Mouse (Mus musculus) ES-Bruce4 (cell line): Measurements from ENCODE around the gene Dlg3. TPM values are rescaled to one million over a fixed set of nuclear protein-coding genes. Genes with fewer than 3 reads are reported as not detected.

Source experiments
- H3K27ac ChIP-seq: 2 replicates; pipeline ENCODE4 v1.5.1; 2012; ENCODE audit warnings: low read length, inconsistent platforms; ENCODE audit not compliant: insufficient read depth
- H3K27me3 ChIP-seq: 2 replicates; pipeline ENCODE4 v1.6.1; 2012; ENCODE audit warnings: mild to moderate bottlenecking, low read length, inconsistent platforms; ENCODE audit not compliant: control insufficient read depth, poor library complexity, insufficient read depth, severe bottlenecking
- H3K36me3 ChIP-seq: 2 replicates; pipeline ENCODE4 v1.6.1; 2012; ENCODE audit warnings: inconsistent platforms, mild to moderate bottlenecking, low read length, moderate library complexity; ENCODE audit not compliant: control insufficient read depth, poor library complexity, insufficient read depth, severe bottlenecking
- H3K4me1 ChIP-seq: one replicate; pipeline ENCODE4 v1.8.1; 2011; ENCODE audit warnings: low read length; ENCODE audit not compliant: control insufficient read depth, insufficient read depth
- H3K4me3 ChIP-seq: 2 replicates; pipeline ENCODE4 v1.5.1; 2011; ENCODE audit warnings: low read depth, mild to moderate bottlenecking, low read length
- H3K9ac ChIP-seq: 2 replicates; pipeline ENCODE4 v1.6.1; 2012; ENCODE audit warnings: low read depth, mild to moderate bottlenecking, inconsistent platforms; ENCODE audit not compliant: poor library complexity, severe bottlenecking
- H3K9me3 ChIP-seq: replicated peaks from 2 replicates; pipeline ENCODE4 v1.6.1; 2012; ENCODE audit warnings: mild to moderate bottlenecking, low read length, inconsistent platforms; ENCODE audit not compliant: control insufficient read depth, poor library complexity, insufficient read depth, severe bottlenecking
- CTCF ChIP-seq: IDR thresholded peaks from one replicate; pipeline ENCODE4 v1.8.1; 2011; ENCODE audit warnings: low read depth, low read length
- EP300 ChIP-seq: IDR thresholded peaks from 2 replicates; pipeline ENCODE4 v1.6.1; 2011; ENCODE audit warnings: low read depth, low read length; ENCODE audit not compliant: insufficient read depth
- POLR2A ChIP-seq: IDR thresholded peaks from one replicate; pipeline ENCODE4 v1.8.1; 2011; ENCODE audit warnings: low read length; ENCODE audit not compliant: insufficient read depth
- polyA plus RNA-seq: library from polyadenylated mRNA; stranded (reverse); fragments of >200 nt; gene quantifications from 2 replicates; pipeline ENCODE4 v1.2.4, GENCODE M21; 2011; ENCODE audit warnings: low read depth; ENCODE audit not compliant: missing spikeins, insufficient read depth, insufficient read length

The Dlg3 gene
- polyA plus RNA-seq, 1 experiment = 40.3 TPM

- Histone ChIP-seq H3K27ac (no peak overlapping the region), H3K4me3 (no peak overlapping the region), H3K9me3 (no peaks in the 10 kb centered on the region), H3K36me3 (no peaks in the 10 kb centered on the region), H3K4me1 (no peaks in the 10 kb centered on the region), H3K9ac (no peak overlapping the region), H3K27me3 (no peaks in the 10 kb centered on the region)
- TF ChIP-seq POLR2A = no peak
- no peak for TF ChIP-seq CTCF
- TF ChIP-seq EP300 = no peak
These were observed 21.8 kb downstream of the Dlg3 start for GRCm38 (mm10) chrX:100789322-100789721.

GRCm38 (mm10) chrX:100796041-100796740 is 28.7 kb downstream of the Dlg3 start:
- Histone ChIP-seq H3K36me3 (no peaks in the 10 kb centered on the region; the same call in 1 of the 2 replicates), H3K27me3 (no peaks in the 10 kb centered on the region), H3K9ac (no peak overlapping the region), H3K9me3 (no peaks in the 10 kb centered on the region), H3K4me1 (peaks cover 10% of the 10 kb centered on the region), H3K4me3 (no peak overlapping the region), H3K27ac (no peak overlapping the region)
- no peak for TF ChIP-seq POLR2A
- TF ChIP-seq EP300 = no peak
- no peak for TF ChIP-seq CTCF

GRCm38 (mm10) chrX:100796741-100797090 is 29.2 kb downstream of the Dlg3 start:
- no peak overlapping the region for H3K9ac ChIP-seq
- H3K4me3 ChIP-seq = no peak overlapping the region
- no peaks in the 10 kb centered on the region; the same call in 1 of the 2 replicates for H3K36me3 ChIP-seq
- H3K27me3 ChIP-seq = no peaks in the 10 kb centered on the region
- no peak for TF ChIP-seq EP300
- no peak for TF ChIP-seq POLR2A
- no peak for TF ChIP-seq CTCF
- H3K4me1 ChIP-seq = peaks cover 11% of the 10 kb centered on the region
- no peaks in the 10 kb centered on the region for H3K9me3 ChIP-seq
- H3K27ac ChIP-seq = no peak overlapping the region

- no peaks in the 10 kb centered on the region for H3K9me3 ChIP-seq
- H3K36me3 ChIP-seq = no peaks in the 10 kb centered on the region; the same call in 1 of the 2 replicates
- H3K4me3 ChIP-seq = no peak overlapping the region
- no peak overlapping the region for H3K9ac ChIP-seq
- H3K27ac ChIP-seq = no peak overlapping the region
- peaks cover 11% of the 10 kb centered on the region for H3K4me1 ChIP-seq
- TF ChIP-seq EP300 (no peak), CTCF (no peak), POLR2A (no peak)
- no peaks in the 10 kb centered on the region for H3K27me3 ChIP-seq
These were observed 29.8 kb downstream of the Dlg3 start for GRCm38 (mm10) chrX:100797370-100797769.

GRCm38 (mm10) chrX:100797851-100798527 is 30.5 kb downstream of the Dlg3 start:
- Histone ChIP-seq H3K4me1 (peaks cover 11% of the 10 kb centered on the region), H3K9me3 (no peaks in the 10 kb centered on the region), H3K4me3 (no peak overlapping the region), H3K27me3 (no peaks in the 10 kb centered on the region), H3K36me3 (no peaks in the 10 kb centered on the region; the same call in 1 of the 2 replicates), H3K27ac (no peak overlapping the region), H3K9ac (no peak overlapping the region)
- TF ChIP-seq EP300 = no peak
- no peak for TF ChIP-seq CTCF
- no peak for TF ChIP-seq POLR2A

- no peak for TF ChIP-seq CTCF
- no peak for TF ChIP-seq POLR2A
- Histone ChIP-seq H3K4me1 (peaks cover 5% of the 10 kb centered on the region), H3K27me3 (no peaks in the 10 kb centered on the region), H3K36me3 (no peaks in the 10 kb centered on the region; the same call in 1 of the 2 replicates), H3K4me3 (no peak overlapping the region), H3K27ac (peak overlapping the region; percentile 77), H3K9me3 (no peaks in the 10 kb centered on the region), H3K9ac (no peak overlapping the region)
These were observed 33.1 kb downstream of the Dlg3 start for GRCm38 (mm10) chrX:100800643-100801042.
